ENCODE assay signal across 10 mouse cellular contexts in genomic region chr12:76308436-76308835, GRCm38 (mm10). TPM values are rescaled to one million over a fixed set of nuclear protein-coding genes. Genes with fewer than 3 reads are reported as not detected.
DNase-seq lines count a peak whose midpoint lies in the region; ATAC-seq and TF ChIP-seq lines count a peak whose summit lies in the region.
"Had no signal": no experiment of that assay in that cellular context is flagged by ENCODE, and none has a peak within 500 bp of the region (broad histone marks: within the 10 kb centered on the region; RNA-seq: fewer than 3 reads in every experiment).

No protein-coding gene starts in this region.

- WGBS in limb, embryonic 15.5 days = 82% methylated on average over 5 of the region's 5 CpGs

- no peaks in the 10 kb centered on the region for H3K27me3 ChIP-seq in limb, embryonic 15.5 days
- H3K27me3 ChIP-seq: Patski had no signal

- no peak overlapping the region for H3K9ac ChIP-seq in limb, embryonic 15.5 days

- no peak for TF ChIP-seq CTCF in left cerebral cortex, adult 2 months (IDR thresholded peaks at IDR 0.05)
- TF ChIP-seq CTCF in cortical plate, adult 2 months (IDR thresholded peaks at IDR 0.05; ENCODE audit: extremely low read depth, insufficient read depth, low read length) = no peak

- H3K27ac ChIP-seq in left cerebral cortex, adult 2 months = peak overlapping the region; percentile 63
- 0 out of 2 replicates have a peak overlapping the region, but pooled peaks have one; percentile 14 for H3K27ac ChIP-seq in cortical plate, adult 2 months (ENCODE audit: insufficient read depth, low read length)
- H3K27ac ChIP-seq in limb, embryonic 15.5 days = peak overlapping the region; percentile 57; the same call in 1 of the 2 replicates

- intact Hi-C loops in heart, postnatal 14 days (cut with DNase I) = no loop called here
- intact Hi-C loops in left cerebral cortex, adult 2 months (cut with DNase I) = no loop called here

- H3K4me2 ChIP-seq in limb, embryonic 15.5 days = no peak overlapping the region

- no peak for ATAC-seq in limb, embryonic 15.5 days (ENCODE audit: insufficient number of reproducible peaks, low FRiP score, low TSS enrichment, low read depth)
- ATAC-seq in megakaryocyte-erythroid progenitor cell, adult 5-6 weeks (replicated peaks; ENCODE audit: low FRiP score, low TSS enrichment, poor library complexity, severe bottlenecking) = no peak

- no peak for TF ChIP-seq POLR2A in cortical plate, adult 2 months (IDR thresholded peaks at IDR 0.05; ENCODE audit: extremely low read depth, insufficient read depth, low read length)

- DNase-seq in heart, adult 11 months = peak; percentile 85
- no peak for DNase-seq in heart, postnatal 14 days
- no peak for DNase-seq in left cerebral cortex, adult 2 months (ENCODE audit: extremely low spot score in 1 of 2, low spot score in 2 of 2)
- DNase-seq in left cerebral cortex, adult 8-10 months (ENCODE audit: low spot score in 2 of 2) = no peak
- no peak for DNase-seq in gastrocnemius, postnatal 4 days (ENCODE audit: low spot score in 2 of 2)
- DNase-seq: kidney, adult 11 months had no signal

- H3K4me3 ChIP-seq in left cerebral cortex, adult 2 months = no peak overlapping the region
- H3K4me3 ChIP-seq in cortical plate, adult 2 months (ENCODE audit: insufficient read depth, low read length) = no peak overlapping the region
- H3K4me3 ChIP-seq in limb, embryonic 15.5 days = no peak overlapping the region

- H3K36me3 ChIP-seq in limb, embryonic 15.5 days = peaks cover 31% of the 10 kb centered on the region

- H3K4me1 ChIP-seq in cortical plate, adult 2 months (ENCODE audit: control insufficient read depth, insufficient read depth, low read length) = peaks cover 6% of the 10 kb centered on the region
- peaks cover 13% of the 10 kb centered on the region for H3K4me1 ChIP-seq in limb, embryonic 15.5 days

- no peaks in the 10 kb centered on the region for H3K9me3 ChIP-seq in limb, embryonic 15.5 days

RNA-seq across cellular contexts. Expression of gene Akap5, which starts 16.3 kb away (rescaled TPM):
- total RNA-seq in heart, postnatal 14 days (2021) = 1 to 10 TPM; 2.2 to 3.5 TPM
- total RNA-seq in left cerebral cortex, adult 2 months (2021) = 10 to 100 TPM; 85.4 to 93.5 TPM
- 10 to 100 TPM; 87.0 to 91.3 (median 88.8) TPM for total RNA-seq in left cerebral cortex, adult 8-10 months (2022)
- 51.2 and 51.4 TPM in 2 replicates for polyA plus RNA-seq in cortical plate, adult 2 months (2012; rRNA removed)
- 1.0 and 1.2 TPM in 2 replicates for polyA plus RNA-seq in limb, embryonic 15.5 days (2015; fragmentation: Nextera tagmentation; extraction: Ambion mirVana)
- 1 to 10 TPM; 1.6 to 1.7 TPM for total RNA-seq in gastrocnemius, postnatal 4 days (2021)
- total RNA-seq in megakaryocyte-erythroid progenitor cell, adult 5-6 weeks (2014; fragmentation: Nextera tagmentation) = 1.2 and 2.6 TPM in 2 replicates
- total RNA-seq in megakaryocyte-erythroid progenitor cell, adult 5-6 weeks (2017) = 2.1 and 4.8 TPM in 2 replicates

RNA-seq across cellular contexts. Expression of gene Mthfd1, which starts 53.3 kb away (rescaled TPM):
- 10 to 100 TPM; 29.4 to 29.7 TPM for total RNA-seq in heart, postnatal 14 days (2021)
- 10 to 100 TPM; 40.0 to 40.3 TPM for total RNA-seq in left cerebral cortex, adult 2 months (2021)
- total RNA-seq in left cerebral cortex, adult 8-10 months (2022) = 10 to 100 TPM; 42.5 to 45.2 (median 42.9) TPM
- polyA plus RNA-seq in cortical plate, adult 2 months (2012; rRNA removed) = 33.2 and 35.7 TPM in 2 replicates
- 55.6 and 57.8 TPM in 2 replicates for polyA plus RNA-seq in limb, embryonic 15.5 days (2015; fragmentation: Nextera tagmentation; extraction: Ambion mirVana)
- 10 to 100 TPM; 22.9 to 25.5 TPM for total RNA-seq in gastrocnemius, postnatal 4 days (2021)
- 306 and 318 TPM in 2 replicates for total RNA-seq in megakaryocyte-erythroid progenitor cell, adult 5-6 weeks (2014; fragmentation: Nextera tagmentation)
- 467 and 637 TPM in 2 replicates for total RNA-seq in megakaryocyte-erythroid progenitor cell, adult 5-6 weeks (2017)

Comparison
In these comparisons a context has a peak if more than half of its experiments do, and no peak if none do; other contexts are left out.
1. RNA of gene Akap5, which starts 16.3 kb away (total RNA-seq): 85.4 to 93.5 TPM in left cerebral cortex, adult 2 months and 87.0 to 91.3 TPM in left cerebral cortex, adult 8-10 months; 1.2 to 4.8 TPM in megakaryocyte-erythroid progenitor cell, adult 5-6 weeks, 2.2 to 3.5 TPM in heart, postnatal 14 days and 1.6 to 1.7 TPM in gastrocnemius, postnatal 4 days; every median in the first group is over 10 times any median in the second.
2. RNA of gene Mthfd1, which starts 53.3 kb away (total RNA-seq): 306 to 637 TPM in megakaryocyte-erythroid progenitor cell, adult 5-6 weeks; 42.5 to 45.2 TPM in left cerebral cortex, adult 8-10 months, 40.0 to 40.3 TPM in left cerebral cortex, adult 2 months, 29.4 to 29.7 TPM in heart, postnatal 14 days and 22.9 to 25.5 TPM in gastrocnemius, postnatal 4 days; every median in the first group is over 4 times any median in the second.
3. Peak in every context shown above with its lines, with median percentiles within 50 percentile points of each other: H3K27ac ChIP-seq.